Mouse (Mus musculus) stomach, embryonic 15.5 days (tissue): Measurements from ENCODE around the gene Cdhr2. TPM values are rescaled to one million over a fixed set of nuclear protein-coding genes. Genes with fewer than 3 reads are reported as not detected.

ENCODE experiments used
- ATAC-seq: fragments of 200-750 bp; cut with Nextera tagmentation; 2 replicates; pipeline ENCODE4 v1.8.0; 2017; ENCODE audit warnings: low read depth, moderate number of reproducible peaks, moderate TSS enrichment; ENCODE audit not compliant: insufficient read depth, low FRiP score
- H3K27ac ChIP-seq: fragments of 300-500 bp; sonication (generic); 2 replicates; pipeline ENCODE4 v1.5.1; 2015; ENCODE audit warnings: mild to moderate bottlenecking, inconsistent platforms
- H3K27me3 ChIP-seq: fragments of 300-500 bp; sonication (generic); replicated peaks from 2 replicates; pipeline ENCODE4 v1.6.1; 2015; ENCODE audit warnings: inconsistent platforms
- H3K36me3 ChIP-seq: fragments of 300-500 bp; sonication (generic); 2 replicates; pipeline ENCODE4 v1.6.1; 2015; ENCODE audit warnings: inconsistent platforms
- H3K4me1 ChIP-seq: fragments of 300-500 bp; sonication (generic); 2 replicates; pipeline ENCODE4 v1.6.1; 2015; ENCODE audit warnings: inconsistent platforms
- H3K4me2 ChIP-seq: fragments of 300-500 bp; sonication (generic); 2 replicates; pipeline ENCODE4 v1.6.1; 2015; ENCODE audit warnings: mild to moderate bottlenecking, inconsistent platforms
- H3K4me3 ChIP-seq: fragments of 300-500 bp; sonication (generic); replicated peaks from 2 replicates; pipeline ENCODE4 v1.5.1; 2015; ENCODE audit warnings: inconsistent platforms
- H3K9ac ChIP-seq: fragments of 300-500 bp; sonication (generic); 2 replicates; pipeline ENCODE4 v1.6.1; 2015; ENCODE audit warnings: inconsistent platforms
- H3K9me3 ChIP-seq: fragments of 300-500 bp; sonication (generic); 2 replicates; pipeline ENCODE4 v1.6.1; 2016; ENCODE audit warnings: inconsistent platforms
- WGBS: fragments of 180-500 bp; shearing (Covaris S2); methylation state at CpG from one replicate; pipeline ENCODE4 v1.1.7; 2015; 5-methylcytosine and 5-hydroxymethylcytosine counted together
- polyA plus RNA-seq: library from polyadenylated mRNA; unstranded; fragments of >200 nt; fragmentation: Nextera tagmentation; extraction: Ambion mirVana; gene quantifications from 2 replicates; pipeline ENCODE4 v1.2.1, GENCODE M21; 2015

The Cdhr2 gene
- polyA plus RNA-seq, 1 experiment from 2014 or later: 7.9 TPM

DNA sequence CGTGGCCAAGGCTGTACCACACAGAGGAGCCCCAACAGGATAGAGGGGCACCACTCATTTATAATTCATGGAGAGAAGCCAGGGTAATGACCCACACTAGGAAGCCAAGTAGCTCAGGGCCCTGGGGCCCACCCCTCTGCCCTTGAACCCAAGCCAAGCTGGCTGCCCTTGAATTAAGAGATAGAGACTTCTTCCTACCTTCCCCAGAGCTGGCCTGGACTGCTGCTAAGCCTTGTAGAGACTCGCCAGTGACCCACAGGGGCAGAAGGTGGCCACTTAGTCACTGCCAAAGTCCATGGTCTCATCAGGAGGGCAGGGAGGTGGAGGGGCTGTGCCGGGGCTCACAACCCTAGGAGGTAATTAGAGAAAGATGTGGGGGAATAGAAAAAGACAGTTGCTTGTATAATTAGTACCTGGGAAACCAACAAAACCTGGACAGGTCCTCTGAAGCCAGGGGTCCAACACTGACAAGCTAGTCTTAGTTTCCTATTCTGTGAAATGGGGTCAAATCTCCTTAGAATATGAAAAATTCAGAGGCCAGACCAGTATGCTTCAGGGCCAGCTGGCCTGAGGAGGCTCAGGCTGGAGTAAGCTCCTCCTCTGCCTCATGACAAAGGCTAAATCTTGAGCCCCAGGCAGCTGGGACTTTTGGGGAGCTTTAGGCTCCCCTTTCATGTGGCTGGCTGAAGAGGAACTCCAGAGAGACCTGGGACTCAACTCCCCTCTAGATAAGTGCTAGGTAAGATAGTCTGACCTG is 16.9 kb upstream of the Cdhr2 start:
- no peak overlapping the region for H3K4me3 ChIP-seq
- peak overlapping the region; percentile 3; the same call in 1 of the 2 replicates for H3K4me2 ChIP-seq
- H3K36me3 ChIP-seq: peaks cover 42% of the 10 kb centered on the region
- no peaks in the 10 kb centered on the region for H3K27me3 ChIP-seq
- peaks cover 22% of the 10 kb centered on the region; the same call in 1 of the 2 replicates for H3K4me1 ChIP-seq
- WGBS: 78% methylated on average over 3 of the region's 3 CpGs
- H3K27ac ChIP-seq: peak overlapping the region; percentile 28; the same call in 1 of the 2 replicates
- H3K9ac ChIP-seq: no peak overlapping the region
- no peak for ATAC-seq
- H3K9me3 ChIP-seq: no peaks in the 10 kb centered on the region

DNA sequence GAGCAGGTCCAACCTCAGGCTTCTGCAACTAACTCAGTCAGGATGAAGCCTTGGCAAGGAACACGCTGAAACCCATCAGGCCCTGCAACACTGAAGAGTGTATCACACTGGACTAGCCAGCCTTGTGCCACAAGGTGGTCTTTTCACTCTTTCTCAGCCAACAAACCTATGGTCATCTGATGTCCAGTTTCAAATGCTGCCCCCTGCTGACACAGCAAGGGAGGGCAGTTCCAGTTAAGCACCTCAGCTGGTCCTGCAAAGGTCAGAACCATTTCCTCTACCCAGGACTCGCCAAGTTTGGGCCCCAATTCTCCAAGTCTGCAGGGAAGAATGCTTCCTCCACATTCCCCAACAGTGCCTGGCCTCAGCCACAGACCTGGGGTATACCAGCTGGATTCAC is 16.1 kb upstream of the Cdhr2 start:
- no peak for ATAC-seq
- no peak overlapping the region for H3K9ac ChIP-seq
- H3K4me1 ChIP-seq: peaks cover 22% of the 10 kb centered on the region; the same call in 1 of the 2 replicates
- no peaks in the 10 kb centered on the region for H3K9me3 ChIP-seq
- H3K27me3 ChIP-seq: no peaks in the 10 kb centered on the region
- H3K36me3 ChIP-seq: peaks cover 39% of the 10 kb centered on the region
- H3K4me2 ChIP-seq: peak overlapping the region; percentile 75; the same call in 1 of the 2 replicates
- WGBS: 44% methylated on average over 2 of the region's 2 CpGs
- peak overlapping the region; percentile 83; the same call in 1 of the 2 replicates for H3K4me3 ChIP-seq
- peak overlapping the region; percentile 28; the same call in 1 of the 2 replicates for H3K27ac ChIP-seq

DNA sequence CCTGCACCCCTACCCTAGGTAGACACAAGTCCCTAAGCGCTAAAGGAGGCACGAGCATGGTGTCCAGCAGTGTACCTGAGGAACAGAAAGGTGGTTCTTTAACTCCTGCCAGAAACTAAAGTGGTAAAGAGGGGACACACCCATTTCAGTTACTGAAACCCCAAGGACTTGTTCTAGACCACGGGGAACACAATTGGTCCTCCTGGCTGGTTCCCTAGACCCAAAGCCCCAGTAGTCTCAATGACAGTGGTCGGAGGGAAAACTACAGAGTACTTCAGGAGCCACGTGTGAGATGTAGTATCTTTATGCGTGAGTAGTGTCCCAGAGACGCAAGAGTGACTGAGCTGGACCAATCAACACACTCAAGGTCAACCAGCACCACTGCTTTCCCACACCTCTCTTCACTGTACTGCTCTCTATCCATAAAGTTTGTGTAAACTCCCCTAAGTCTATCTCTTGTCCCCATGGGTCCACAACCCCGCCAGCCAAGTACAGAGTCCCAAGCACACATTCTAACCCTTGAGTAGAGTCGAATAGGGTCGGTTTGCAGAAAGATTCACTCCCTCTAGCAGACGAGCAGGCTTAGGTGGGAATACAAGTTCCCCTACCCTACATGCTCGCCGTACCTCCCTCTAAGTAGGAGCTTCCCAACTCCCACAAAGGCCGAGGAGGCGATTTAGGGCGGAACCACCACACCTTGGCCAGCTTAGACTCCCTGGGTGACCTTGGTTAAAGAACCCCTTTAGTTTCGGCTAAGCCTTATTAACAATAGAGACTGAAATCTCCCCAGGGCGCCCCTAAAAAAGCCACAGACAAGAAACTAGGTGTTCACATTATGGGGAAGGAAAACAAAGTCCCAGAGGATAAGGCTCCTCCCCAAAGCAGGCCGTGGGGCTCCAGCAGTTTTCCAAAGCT is 14.9 kb upstream of the Cdhr2 start:
- H3K27ac ChIP-seq: peak overlapping the region; percentile 100
- H3K4me1 ChIP-seq: peaks cover 28% of the 10 kb centered on the region
- no peaks in the 10 kb centered on the region for H3K27me3 ChIP-seq
- peak overlapping the region; percentile 83 for H3K4me3 ChIP-seq
- ATAC-seq: no peak
- H3K4me2 ChIP-seq: peak overlapping the region; percentile 75
- H3K9me3 ChIP-seq: no peaks in the 10 kb centered on the region
- peaks cover 27% of the 10 kb centered on the region for H3K36me3 ChIP-seq
- H3K9ac ChIP-seq: peak overlapping the region; percentile 82
- 5% methylated on average over 19 of the region's 19 CpGs for WGBS

DNA sequence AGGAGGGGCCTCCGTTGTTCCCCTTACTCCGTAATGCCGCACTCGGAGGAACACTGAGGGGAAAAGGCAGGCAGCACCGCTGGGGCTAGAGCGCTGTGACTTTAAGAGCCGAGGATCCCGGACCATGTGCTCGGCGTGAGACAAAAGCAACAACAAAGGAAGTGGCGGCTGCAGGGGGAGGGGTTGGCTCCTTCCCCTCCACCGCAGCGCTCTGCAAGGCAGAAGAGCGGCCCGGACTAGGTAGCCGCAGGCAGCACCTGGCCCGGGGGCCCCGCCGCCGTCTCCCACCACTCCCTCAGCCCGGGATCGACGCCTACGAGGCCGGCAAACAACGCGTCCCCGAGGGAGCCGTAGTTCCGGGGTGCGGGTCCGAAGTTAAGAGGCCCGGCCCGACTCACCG is 14.2 kb upstream of the Cdhr2 start:
- H3K4me3 ChIP-seq: peak overlapping the region; percentile 83
- peak overlapping the region; percentile 100 for H3K27ac ChIP-seq
- peak; percentile 62 for ATAC-seq
- H3K9me3 ChIP-seq: no peaks in the 10 kb centered on the region
- peaks cover 20% of the 10 kb centered on the region for H3K36me3 ChIP-seq
- WGBS: under 1% methylated on average over 35 of the region's 35 CpGs
- peaks cover 35% of the 10 kb centered on the region for H3K4me1 ChIP-seq
- H3K27me3 ChIP-seq: no peaks in the 10 kb centered on the region
- H3K4me2 ChIP-seq: peak overlapping the region; percentile 75
- peak overlapping the region; percentile 82 for H3K9ac ChIP-seq

DNA sequence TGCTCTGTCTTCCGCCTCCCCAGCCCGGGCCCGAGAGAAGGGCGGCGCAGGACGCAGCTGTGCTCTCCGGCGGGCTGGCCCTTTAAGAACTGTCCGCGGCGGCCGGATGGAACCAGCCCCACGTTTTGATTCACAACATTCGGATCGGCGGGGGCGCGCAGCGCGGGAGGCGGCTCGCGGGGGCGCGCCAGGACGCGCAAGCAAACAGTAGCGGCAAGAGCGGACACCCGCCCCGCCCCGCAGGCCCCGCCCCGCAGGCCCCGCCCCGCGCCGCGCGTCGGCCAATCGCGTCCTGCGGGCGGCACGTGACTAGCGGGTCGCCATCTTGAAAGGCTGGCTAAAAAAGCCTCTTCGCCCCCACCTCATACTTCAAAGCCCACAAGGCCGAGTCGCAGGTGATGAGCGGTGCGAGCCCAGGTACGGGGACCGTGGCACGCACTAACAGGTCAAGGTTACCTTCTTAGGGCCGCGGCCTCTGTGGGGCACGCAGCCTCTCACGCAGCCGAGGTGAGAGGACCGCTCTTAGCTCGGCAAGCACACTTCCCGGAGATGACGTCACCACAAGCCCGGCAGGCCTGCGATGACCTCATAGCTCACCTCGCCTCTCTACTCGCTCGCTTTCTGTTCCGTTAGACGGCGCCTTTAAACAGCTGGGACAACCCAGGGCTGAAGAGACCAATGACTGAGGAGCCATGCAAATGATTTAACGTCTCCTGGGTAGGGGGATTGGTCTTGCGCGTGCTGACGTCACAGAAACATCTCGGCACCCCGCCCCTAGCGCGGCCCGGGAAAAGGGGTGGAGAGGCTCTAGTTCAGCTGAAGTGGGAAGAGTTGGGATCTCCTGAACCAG is 13.5 kb upstream of the Cdhr2 start:
- peaks cover 42% of the 10 kb centered on the region for H3K4me1 ChIP-seq
- ATAC-seq: peak; percentile 89
- no peaks in the 10 kb centered on the region for H3K27me3 ChIP-seq
- H3K36me3 ChIP-seq: peaks cover 13% of the 10 kb centered on the region
- H3K9me3 ChIP-seq: no peaks in the 10 kb centered on the region
- H3K9ac ChIP-seq: peak overlapping the region; percentile 82
- WGBS: under 1% methylated on average over 73 of the region's 82 CpGs
- H3K4me3 ChIP-seq: peak overlapping the region; percentile 83
- H3K27ac ChIP-seq: peak overlapping the region; percentile 100
- H3K4me2 ChIP-seq: peak overlapping the region; percentile 75

DNA sequence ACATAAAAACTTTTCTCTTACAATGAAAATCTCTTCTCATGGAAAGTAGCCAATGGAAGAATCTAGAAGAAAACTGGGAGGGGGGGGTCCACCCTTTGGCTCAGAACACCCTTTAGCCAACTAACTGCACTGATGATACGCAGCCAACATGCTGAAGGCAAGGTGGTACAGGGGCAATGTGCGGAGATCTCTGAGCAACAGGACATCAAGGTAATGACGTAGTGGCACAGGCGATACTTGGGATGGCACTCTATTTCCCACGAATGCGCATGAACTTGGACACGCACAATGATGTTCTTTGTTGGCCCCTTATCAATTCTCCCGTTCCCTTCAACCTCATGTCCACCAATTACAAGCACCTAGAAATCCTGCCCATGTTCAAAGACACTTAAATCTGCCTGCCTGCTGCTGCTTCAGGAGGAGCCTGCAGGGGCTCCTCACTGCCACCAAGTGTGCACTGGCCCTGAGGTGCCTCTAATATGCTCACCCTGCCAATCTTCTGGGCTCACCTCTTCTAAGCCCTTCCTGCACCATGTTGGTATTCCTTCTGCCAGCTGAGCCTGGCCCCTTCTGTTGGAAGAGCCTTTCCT is 11.0 kb upstream of the Cdhr2 start:
- 85% methylated on average over 8 of the region's 8 CpGs for WGBS
- no peak overlapping the region for H3K4me3 ChIP-seq
- H3K27ac ChIP-seq: no peak overlapping the region
- peaks cover 43% of the 10 kb centered on the region for H3K4me1 ChIP-seq
- no peak overlapping the region for H3K4me2 ChIP-seq
- no peaks in the 10 kb centered on the region for H3K27me3 ChIP-seq
- no peaks in the 10 kb centered on the region for H3K9me3 ChIP-seq
- H3K36me3 ChIP-seq: no peaks in the 10 kb centered on the region
- ATAC-seq: no peak
- no peak overlapping the region for H3K9ac ChIP-seq

DNA sequence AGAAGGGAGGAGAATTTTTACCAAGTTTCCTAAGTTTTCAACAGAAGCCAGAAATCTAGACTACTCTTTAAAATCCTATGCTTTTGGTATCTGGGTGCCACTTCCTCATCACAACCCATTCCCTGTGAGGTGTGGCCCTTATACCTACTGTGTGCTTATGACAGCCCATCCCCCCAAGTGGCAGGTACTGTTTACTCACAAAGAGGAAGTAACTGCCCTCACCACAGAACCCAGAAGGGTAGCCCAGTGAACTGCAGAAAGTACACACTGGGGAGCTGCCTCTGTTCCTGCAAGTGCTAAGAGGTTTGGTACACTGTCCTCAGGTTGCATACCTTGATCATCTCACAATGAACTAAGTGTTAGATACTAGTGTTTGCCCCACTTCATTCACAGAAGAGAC is 9.5 kb upstream of the Cdhr2 start:
- H3K4me3 ChIP-seq: peak overlapping the region; percentile 99
- no peaks in the 10 kb centered on the region for H3K36me3 ChIP-seq
- 0 out of 2 replicates have a peak overlapping the region, but pooled peaks have one; percentile 98 for H3K27ac ChIP-seq

DNA sequence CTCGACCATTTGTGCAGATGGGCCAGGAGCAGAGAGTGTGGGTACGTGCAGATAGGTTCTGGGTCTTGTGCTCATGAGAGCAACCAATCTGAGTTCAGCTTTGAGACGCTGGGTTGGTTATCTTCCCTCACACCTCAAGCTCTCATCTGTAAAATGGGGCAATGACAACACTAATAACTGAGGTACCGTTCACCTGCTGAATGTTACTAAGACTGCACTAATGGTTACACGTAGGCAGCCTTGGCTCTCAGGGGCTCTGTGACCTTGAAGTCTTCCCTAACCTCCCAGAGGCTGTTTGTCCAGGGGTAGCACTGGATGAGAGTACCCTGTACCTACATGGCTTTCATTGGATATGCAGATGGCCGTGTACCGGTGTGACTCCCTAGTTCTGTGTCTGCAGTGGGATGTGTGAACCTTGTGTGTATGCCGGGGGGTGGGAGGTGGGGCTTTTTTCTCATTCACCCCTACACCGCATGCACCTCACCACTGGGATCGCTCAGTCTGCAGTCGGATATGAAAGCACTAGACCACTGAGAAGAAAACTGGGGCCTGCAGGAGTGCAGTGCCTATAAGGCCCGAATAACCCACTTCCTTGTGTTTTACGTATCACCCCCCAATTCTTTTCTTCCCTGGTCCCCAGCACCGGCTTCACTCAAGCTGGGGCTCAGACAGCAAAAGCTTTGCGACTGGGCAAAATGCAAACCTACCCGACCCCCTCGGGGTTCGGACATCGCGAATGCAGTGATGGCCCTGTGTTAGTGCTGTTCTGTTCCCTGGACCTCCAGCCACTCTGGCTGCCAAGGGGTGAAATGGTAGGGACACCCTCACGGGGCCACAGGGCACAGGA is 8.3 kb upstream of the Cdhr2 start:
- Histone ChIP-seq H3K9ac (peak overlapping the region; percentile 98), H3K27me3 (no peaks in the 10 kb centered on the region), H3K4me1 (peaks cover 30% of the 10 kb centered on the region), H3K27ac (peak overlapping the region; percentile 98), H3K4me2 (peak overlapping the region; percentile 86), H3K9me3 (no peaks in the 10 kb centered on the region), H3K36me3 (no peaks in the 10 kb centered on the region), H3K4me3 (peak overlapping the region; percentile 99)
- WGBS: 9% methylated on average over 21 of the region's 21 CpGs
- ATAC-seq: no peak

More for the DNA sequence above, 9.5 kb upstream of the Cdhr2 start:
- ATAC-seq: no peak
- Histone ChIP-seq H3K4me1 (peaks cover 30% of the 10 kb centered on the region), H3K9me3 (no peaks in the 10 kb centered on the region), H3K4me2 (peak overlapping the region; percentile 86), H3K9ac (0 out of 2 replicates have a peak overlapping the region, but pooled peaks have one; percentile 98), H3K27me3 (no peaks in the 10 kb centered on the region)

DNA sequence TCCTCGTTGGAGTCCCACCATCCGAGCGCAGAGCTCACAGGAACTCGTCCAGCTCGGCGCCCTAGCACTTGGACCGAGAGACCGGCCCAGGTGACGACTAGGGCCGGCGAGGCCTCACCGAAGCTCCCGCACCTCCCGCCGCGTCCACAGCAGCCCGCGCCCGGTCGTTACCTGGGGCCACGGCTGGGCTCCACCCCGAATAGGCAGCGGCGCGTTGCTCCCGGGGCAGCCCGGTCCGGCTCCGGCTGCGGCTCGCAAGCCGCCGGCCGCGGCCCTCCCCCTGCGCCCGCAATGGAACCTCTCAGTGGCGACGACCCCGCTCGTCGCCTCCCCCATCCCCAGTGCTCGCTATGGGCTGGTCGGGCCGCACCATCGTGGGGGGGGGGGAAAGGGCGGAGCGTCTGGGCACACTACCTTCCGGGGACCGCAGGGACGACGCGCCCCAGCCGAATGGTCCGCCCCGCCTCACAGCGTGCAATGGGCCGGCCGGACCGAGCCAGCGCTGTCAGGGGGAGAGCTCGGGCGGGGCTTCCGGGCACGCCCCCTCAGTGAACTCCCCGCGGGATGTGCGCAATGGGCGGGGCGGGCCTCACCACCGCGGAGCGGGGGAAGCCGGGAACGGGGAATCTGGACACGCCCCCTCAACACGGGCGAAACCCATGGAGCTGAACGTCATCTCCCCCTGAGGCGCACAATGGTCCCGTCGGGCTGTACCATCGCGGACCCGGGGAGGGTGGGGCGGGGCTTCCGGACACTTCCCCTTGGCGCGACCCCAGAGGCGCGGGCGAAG is 7.5 kb upstream of the Cdhr2 start, which contains the start of gene Rnf44:
Rnf44 (minus strand) TSS at position 350 of the 790 bp plus-strand sequence.
- Histone ChIP-seq H3K4me3 (peak within 1 kb of the TSS; percentile 99), H3K9ac (peak within 1 kb of the TSS; percentile 98), H3K9me3 (no peaks in the 10 kb centered on the region), H3K27ac (peak within 1 kb of the TSS; percentile 98), H3K4me2 (peak within 1 kb of the TSS; percentile 86), H3K27me3 (no peaks in the 10 kb centered on the region), H3K4me1 (peaks cover 25% of the 10 kb centered on the region), H3K36me3 (no peaks in the 10 kb centered on the region)
- WGBS: under 1% methylated on average over 86 of the region's 92 CpGs
- ATAC-seq: peak; percentile 99
